Mouse (Mus musculus) CH12.LX (cell line): ENCODE measurements around the gene Moap1. TPM values are rescaled to one million over a fixed set of nuclear protein-coding genes. Genes with fewer than 3 reads are reported as not detected.

Experiments
- DNase-seq: peaks from one replicate; pipeline ENCODE4 v3.0.0-alpha.2; 2013; ENCODE audit errors: extremely low read depth
- H3K27ac ChIP-seq: 2 replicates; pipeline ENCODE4 v1.5.1; 2012; ENCODE audit warnings: low read depth, mild to moderate bottlenecking, control low read depth, moderate library complexity; ENCODE audit not compliant: insufficient read depth
- H3K27me3 ChIP-seq: replicated peaks from 2 replicates; pipeline ENCODE3; 2012; ENCODE audit warnings: inconsistent platforms
- H3K36me3 ChIP-seq, 2 experiments: replicated peaks in 1 of 2; 2 replicates each; pipeline versions ENCODE3 to v1.6.1; 2012; ENCODE audit warnings: inconsistent platforms in 1 of 2, low read length in 1 of 2, mild to moderate bottlenecking in 1 of 2, mixed read lengths in 1 of 2, moderate library complexity in 1 of 2; ENCODE audit not compliant: control insufficient read depth in 1 of 2, insufficient read depth in 1 of 2
- H3K4me1 ChIP-seq, 2 experiments: 2 replicates each; pipeline ENCODE4 v1.6.1; 2012; ENCODE audit warnings: inconsistent platforms in 1 of 2, moderate library complexity in 1 of 2; ENCODE audit not compliant: insufficient read depth in 2 of 2, control insufficient read depth in 1 of 2
- H3K4me2 ChIP-seq: 2 replicates; pipeline ENCODE4 v1.6.1; 2012; ENCODE audit warnings: low read depth, mild to moderate bottlenecking, control low read depth; ENCODE audit not compliant: poor library complexity, insufficient read depth, severe bottlenecking
- H3K4me3 ChIP-seq, 3 experiments: fragments of 150-350 bp in 1 of 3; sonication (generic) in 1 of 3; replicated peaks in 1 of 3; 2 replicates each; pipeline versions ENCODE3 to v1.5.1; 2011 to 2012; ENCODE audit warnings: low read depth in 2 of 3, low read length in 2 of 3, mild to moderate bottlenecking in 2 of 3, moderate library complexity in 2 of 3, control low read depth in 1 of 3, improper control_type of control experiment in 1 of 3, inconsistent platforms in 1 of 3, mixed read lengths in 1 of 3; ENCODE audit not compliant: poor library complexity in 1 of 3
- H3K79me2 ChIP-seq: replicated peaks from 2 replicates; pipeline ENCODE4 v1.6.1; 2012; ENCODE audit warnings: mild to moderate bottlenecking, moderate library complexity; ENCODE audit not compliant: control insufficient read depth, poor library complexity, insufficient read depth, severe bottlenecking; ENCODE audit errors: extremely low read depth
- H3K9ac ChIP-seq: 2 replicates; pipeline ENCODE4 v1.6.1; 2012; ENCODE audit warnings: low read depth, mild to moderate bottlenecking, control low read depth, moderate library complexity; ENCODE audit not compliant: insufficient read depth
- H3K9me3 ChIP-seq: replicated peaks from 2 replicates; pipeline ENCODE3; 2012; ENCODE audit warnings: low read length, inconsistent platforms, mixed read lengths
- BHLHE40 ChIP-seq: IDR thresholded peaks from 2 replicates; pipeline ENCODE4 v1.6.1; 2011; ENCODE audit warnings: mild to moderate bottlenecking, low read depth, low read length, improper control_type of control experiment
- CHD1 ChIP-seq: IDR thresholded peaks from 2 replicates; pipeline ENCODE4 v1.6.1; 2012; ENCODE audit warnings: low read depth, low read length, improper control_type of control experiment, inconsistent platforms
- CHD2 ChIP-seq: IDR thresholded peaks from 2 replicates; pipeline ENCODE4 v1.6.1; 2011; ENCODE audit warnings: low read length, improper control_type of control experiment
- EP300 ChIP-seq: IDR thresholded peaks from 2 replicates; pipeline ENCODE4 v1.6.1; 2011; ENCODE audit warnings: low read length, improper control_type of control experiment
- ETS1 ChIP-seq: conservative IDR thresholded peaks from 2 replicates; pipeline ENCODE4 v1.6.1; 2012; ENCODE audit warnings: low read depth, mild to moderate bottlenecking, inconsistent platforms, low read length, improper control_type of control experiment, moderate library complexity
- GABPA ChIP-seq: IDR thresholded peaks from 2 replicates; pipeline ENCODE4 v1.6.1; 2012; ENCODE audit warnings: low read depth, low read length, improper control_type of control experiment, inconsistent platforms; ENCODE audit not compliant: insufficient replicate concordance
- HCFC1 ChIP-seq: IDR thresholded peaks from 2 replicates; pipeline ENCODE4 v1.6.1; 2012; ENCODE audit warnings: low read depth, mild to moderate bottlenecking, inconsistent platforms, low read length, improper control_type of control experiment
- IRF4 ChIP-seq: IDR thresholded peaks from 2 replicates; pipeline ENCODE4 v1.6.1; 2014; ENCODE audit warnings: low read depth, mild to moderate bottlenecking, inconsistent platforms, low read length, improper control_type of control experiment
- JUN ChIP-seq: IDR thresholded peaks from 2 replicates; pipeline ENCODE4 v1.6.1; 2011; ENCODE audit warnings: low read depth, mild to moderate bottlenecking, low read length, improper control_type of control experiment, moderate library complexity; ENCODE audit not compliant: insufficient read depth
- JUND ChIP-seq: conservative IDR thresholded peaks from 2 replicates; pipeline ENCODE4 v1.6.1; 2011; ENCODE audit warnings: low read depth, low read length, improper control_type of control experiment
- KAT2A ChIP-seq: IDR thresholded peaks from 2 replicates; pipeline ENCODE4 v1.6.1; 2012; ENCODE audit warnings: low read length, improper control_type of control experiment, inconsistent platforms; ENCODE audit not compliant: insufficient replicate concordance
- MAFK ChIP-seq: IDR thresholded peaks from 2 replicates; pipeline ENCODE4 v1.6.1; 2011; ENCODE audit warnings: low read length, improper control_type of control experiment; ENCODE audit not compliant: insufficient replicate concordance
- MXI1 ChIP-seq: IDR thresholded peaks from 2 replicates; pipeline ENCODE4 v1.6.1; 2011; ENCODE audit warnings: mild to moderate bottlenecking, low read depth, low read length, improper control_type of control experiment
- MYC ChIP-seq: IDR thresholded peaks from 2 replicates; pipeline ENCODE4 v1.6.1; 2011; ENCODE audit warnings: low read depth, mild to moderate bottlenecking, improper control_type of control experiment, low read length
- NELFE ChIP-seq: IDR thresholded peaks from 2 replicates; pipeline ENCODE4 v1.6.1; 2011; ENCODE audit warnings: low read depth, low read length, improper control_type of control experiment
- NRF1 ChIP-seq: IDR thresholded peaks from 2 replicates; pipeline ENCODE4 v1.6.1; 2014; ENCODE audit warnings: low read depth, mild to moderate bottlenecking, inconsistent platforms, low read length, improper control_type of control experiment, moderate library complexity
- POLR2A ChIP-seq: IDR thresholded peaks from 2 replicates; pipeline ENCODE4 v1.6.1; 2011; ENCODE audit warnings: low read depth, mild to moderate bottlenecking, improper control_type of control experiment, low read length
- POLR2AphosphoS2 ChIP-seq: IDR thresholded peaks from 2 replicates; pipeline ENCODE4 v1.6.1; 2011; ENCODE audit warnings: low read depth, low read length, improper control_type of control experiment
- RAD21 ChIP-seq: IDR thresholded peaks from 2 replicates; pipeline ENCODE4 v1.6.1; 2011; ENCODE audit warnings: low read depth, mild to moderate bottlenecking, low read length, improper control_type of control experiment, moderate library complexity
- RCOR1 ChIP-seq: conservative IDR thresholded peaks from 2 replicates; pipeline ENCODE4 v1.6.1; 2012; ENCODE audit warnings: low read depth, mild to moderate bottlenecking, inconsistent platforms, low read length, improper control_type of control experiment
- SIN3A ChIP-seq: IDR thresholded peaks from 2 replicates; pipeline ENCODE4 v1.6.1; 2012; ENCODE audit warnings: low read length, improper control_type of control experiment, inconsistent platforms
- SMC3 ChIP-seq: IDR thresholded peaks from 2 replicates; pipeline ENCODE4 v1.6.1; 2011; ENCODE audit warnings: low read depth, low read length, improper control_type of control experiment
- UBTF ChIP-seq: IDR thresholded peaks from 2 replicates; pipeline ENCODE4 v1.6.1; 2012; ENCODE audit warnings: low read depth, mild to moderate bottlenecking, inconsistent platforms, low read length, improper control_type of control experiment, moderate library complexity
- ZC3H11A ChIP-seq: IDR thresholded peaks from 2 replicates; pipeline ENCODE4 v1.6.1; 2012; ENCODE audit warnings: low read depth, mild to moderate bottlenecking, inconsistent platforms, low read length, improper control_type of control experiment
- ZKSCAN1 ChIP-seq: IDR thresholded peaks from 2 replicates; pipeline ENCODE4 v1.6.1; 2012; ENCODE audit warnings: low read depth, inconsistent platforms, low read length, improper control_type of control experiment, borderline replicate concordance
- ZNF384 ChIP-seq: IDR thresholded peaks from 2 replicates; pipeline ENCODE4 v1.6.1; 2012; ENCODE audit warnings: low read depth, low read length, improper control_type of control experiment, inconsistent platforms
- dilution Hi-C: fragments of 300-500 bp; cut with MboI; formaldehyde crosslinking; loops from 2 replicates; pipeline ENCODE4 v1.14.3; 2020; ENCODE audit warnings: low sequenced_read_pairs; ENCODE audit not compliant: extremely low pct_unique_long_range_greater_than_20kb, extremely low pct_ligation_motif_present
- in situ Hi-C: fragments of 300-500 bp; cut with MboI; formaldehyde crosslinking; loops from 3 replicates; pipeline ENCODE4 v1.14.3; 2019; ENCODE audit warnings: low sequenced_read_pairs, low pct_ligation_motif_present, low pct_unique_long_range_greater_than_20kb, mixed read lengths
- polyA plus RNA-seq: library from polyadenylated mRNA; unstranded; fragments of >175 nt; gene quantifications from 2 replicates; pipeline ENCODE4 v1.2.1, GENCODE M21; 2012; ENCODE audit warnings: low read depth; ENCODE audit not compliant: insufficient read length
- total RNA-seq, 2 experiments: library from RNA; depleted of rRNA; stranded (reverse); fragments of 300-350 nt in 1 of 2; fragments of >200 nt in 1 of 2; gene quantifications; 2 replicates each; pipeline ENCODE4 v1.2.3; 2012 to 2014

Gene Moap1
- total and polyA plus RNA-seq, 3 experiments, result 5.5 to 7.1 (median 6.1) TPM

- no peak overlapping the region for H3K4me2 ChIP-seq
- H3K27ac ChIP-seq, result no peak overlapping the region
- peaks cover 43% of the 10 kb centered on the region for H3K79me2 ChIP-seq
- TF ChIP-seq ZKSCAN1 (no peak), NRF1 (no peak), JUN (peak; percentile 79), MAFK (0 out of 2 replicates have a peak, but pooled peaks have one; percentile 18), POLR2AphosphoS2 (no peak), BHLHE40 (no peak), ZNF384 (peak; percentile 75), HCFC1 (no peak; the same call in 1 of the 2 replicates), EP300 (peak; percentile 70), UBTF (no peak), RCOR1 (0 out of 2 replicates have a peak, but pooled peaks have one; percentile 40), GABPA (no peak), SMC3 (no peak), RAD21 (no peak), CHD1 (peak; percentile 53; the same call in 1 of the 2 replicates), CHD2 (no peak), MXI1 (0 out of 2 replicates have a peak, but pooled peaks have one; percentile 33), ETS1 (no peak; the same call in 1 of the 2 replicates), IRF4 (peak; percentile 80), POLR2A (no peak), NELFE (no peak), MYC (no peak), JUND (peak; percentile 90), KAT2A (no peak), ZC3H11A (no peak), SIN3A (no peak)
- H3K36me3 ChIP-seq, result peaks cover 17 to 45% of the 10 kb centered on the region in 2 experiments
- no peak for DNase-seq
- dilution Hi-C loops (no loop called here), in situ Hi-C loops (no loop called here)
- peaks cover 6 to 59% of the 10 kb centered on the region in 2 experiments; a peak in 3 of 4 replicates for H3K4me1 ChIP-seq
- H3K9ac ChIP-seq, result no peak overlapping the region
- no peaks in the 10 kb centered on the region for H3K27me3 ChIP-seq
- no peak overlapping the region for H3K4me3 ChIP-seq
- no peaks in the 10 kb centered on the region for H3K9me3 ChIP-seq
Observed at GRCm38 (mm10) chr12:102761668-102762067, 18.2 kb upstream of the Moap1 start.
